Mouse (Mus musculus): ENCODE measurements around the gene Dnah6. TPM values are rescaled to one million over a fixed set of nuclear protein-coding genes. Genes with fewer than 3 reads are reported as not detected.

The Dnah6 gene
- polyA plus RNA-seq, 1 experiment from 2014 or later, result 0.31 TPM

Other genes starting within 250 kb of the Dnah6 start
- 125 and 131 TPM in 2 replicates for gene Suclg1, start 26.7 kb upstream of the Dnah6 start, polyA plus RNA-seq (2015; fragmentation: Nextera tagmentation; extraction: Ambion mirVana)
- gene 4931417E11Rik, start 248.0 kb upstream of the Dnah6 start, polyA plus RNA-seq (2015; fragmentation: Nextera tagmentation; extraction: Ambion mirVana), result not detected in 2 replicates

All from midbrain, embryonic 15.5 days (tissue).